ENCODE assay signal across 8 mouse cellular contexts in genomic region chr17:25427441-25427840, GRCm38 (mm10). TPM values are rescaled to one million over a fixed set of nuclear protein-coding genes. Genes with fewer than 3 reads are reported as not detected.
A peak's percentile ranks its signal among the peaks of the same experiment; 100 is the strongest.
DNase-seq lines count a peak whose midpoint lies in the region; ATAC-seq and TF ChIP-seq lines count a peak whose summit lies in the region.

No protein-coding gene starts in this region.

- H3K36me3 ChIP-seq in kidney, embryonic 14.5 days (ENCODE audit: control insufficient read depth, insufficient read depth, low read length) = no peaks in the 10 kb centered on the region
- H3K36me3 ChIP-seq in kidney, adult 2 months (ENCODE audit: control insufficient read depth, insufficient read depth, low read length) = no peaks in the 10 kb centered on the region
- no peaks in the 10 kb centered on the region for H3K36me3 ChIP-seq in stomach, embryonic 15.5 days

- no peak for TF ChIP-seq POLR2A in kidney, adult 2 months (IDR thresholded peaks at IDR 0.05; ENCODE audit: low read depth, low read length)

- no peak overlapping the region; the same call in 1 of the 2 replicates for H3K27ac ChIP-seq in kidney, embryonic 14.5 days (ENCODE audit: low read depth, low read length)
- no peak overlapping the region for H3K27ac ChIP-seq in kidney, adult 2 months (ENCODE audit: insufficient read depth, low read depth, low read length)
- H3K27ac ChIP-seq in stomach, embryonic 15.5 days = peak overlapping the region; percentile 40; the same call in 1 of the 2 replicates

- peak; percentile 68 for ATAC-seq in kidney, embryonic 14.5 days (ENCODE audit: low FRiP score, low TSS enrichment)
- ATAC-seq in stomach, embryonic 15.5 days (ENCODE audit: insufficient read depth, low FRiP score, low read depth) = peak; percentile 67; the same call in 1 of the 2 replicates

- no peaks in the 10 kb centered on the region for H3K9me3 ChIP-seq in kidney, embryonic 14.5 days (ENCODE audit: control insufficient read depth, low read length)
- no peaks in the 10 kb centered on the region for H3K9me3 ChIP-seq in stomach, embryonic 15.5 days

- TF ChIP-seq CTCF in kidney, adult 2 months (conservative IDR thresholded peaks at IDR 0.05; ENCODE audit: insufficient read depth, insufficient read length, low read depth, low read length) = no peak

- no peak overlapping the region for H3K9ac ChIP-seq in kidney, embryonic 14.5 days (ENCODE audit: low read depth, low read length)
- H3K9ac ChIP-seq in stomach, embryonic 15.5 days = no peak overlapping the region

- H3K27me3 ChIP-seq in kidney, embryonic 14.5 days (ENCODE audit: control insufficient read depth, insufficient read depth, low read length) = no peaks in the 10 kb centered on the region
- no peaks in the 10 kb centered on the region for H3K27me3 ChIP-seq in kidney, adult 2 months (replicated peaks; ENCODE audit: control insufficient read depth, insufficient read depth, low read length)
- H3K27me3 ChIP-seq in stomach, embryonic 15.5 days (replicated peaks) = peaks cover 2% of the 10 kb centered on the region; the same call in 1 of the 2 replicates

- 21% methylated on average over 10 of the region's 10 CpGs for WGBS in kidney, embryonic 14.5 days
- WGBS in kidney, adult 2 months = 31% methylated on average over 10 of the region's 10 CpGs
- WGBS in stomach, embryonic 15.5 days = 33% methylated on average over 10 of the region's 10 CpGs

- DNase-seq in kidney, adult 2 months = no peak
- peak; percentile 30 for DNase-seq in NIH3T3 (ENCODE audit: low read depth)
- DNase-seq in cerebellum, adult 9-10 months = peak; percentile 6
- DNase-seq in kidney, postnatal 4 days = peak; percentile 81 to 89
- no peak for DNase-seq in spleen, adult 12 weeks (ENCODE audit: low spot score)
- no peak for DNase-seq in spleen, postnatal 10 days (ENCODE audit: low spot score in 2 of 2)

- H3K4me2 ChIP-seq in kidney, embryonic 14.5 days (replicated peaks; ENCODE audit: low read depth, low read length) = 0 out of 2 replicates have a peak overlapping the region, but pooled peaks have one; percentile 8
- 0 out of 2 replicates have a peak overlapping the region, but pooled peaks have one; percentile 2 for H3K4me2 ChIP-seq in stomach, embryonic 15.5 days

- peaks cover 71% of the 10 kb centered on the region for H3K4me1 ChIP-seq in kidney, embryonic 14.5 days (ENCODE audit: control insufficient read depth, insufficient read depth, low read length)
- no peaks in the 10 kb centered on the region for H3K4me1 ChIP-seq in kidney, adult 2 months (ENCODE audit: control insufficient read depth, insufficient read depth, low read length)
- peaks cover 66% of the 10 kb centered on the region for H3K4me1 ChIP-seq in stomach, embryonic 15.5 days

- H3K4me3 ChIP-seq in kidney, embryonic 14.5 days (ENCODE audit: low read length) = no peak overlapping the region
- H3K4me3 ChIP-seq in kidney, adult 2 months (ENCODE audit: insufficient read depth, low read depth, low read length) = no peak overlapping the region
- H3K4me3 ChIP-seq in stomach, embryonic 15.5 days (replicated peaks) = no peak overlapping the region

RNA-seq across cellular contexts. Expression of gene Cacna1h, which starts 6.1 kb away (rescaled TPM):
- 3.0 and 4.0 TPM in 2 replicates for polyA plus RNA-seq in kidney, embryonic 14.5 days (2014; fragmentation: Nextera tagmentation; extraction: Ambion mirVana)
- polyA plus RNA-seq in kidney, adult 2 months (2012; rRNA removed) = 0.44 and 1.3 TPM in 2 replicates
- 5.1 and 5.6 TPM in 2 replicates for polyA plus RNA-seq in stomach, embryonic 15.5 days (2015; fragmentation: Nextera tagmentation; extraction: Ambion mirVana)

RNA-seq across cellular contexts. Expression of gene Tekt4, which starts 27.0 kb away (rescaled TPM):
- polyA plus RNA-seq in kidney, embryonic 14.5 days (2014; fragmentation: Nextera tagmentation; extraction: Ambion mirVana) = not detected in 2 replicates
- 0.07 and 0.08 TPM in 2 replicates for polyA plus RNA-seq in kidney, adult 2 months (2012; rRNA removed)
- polyA plus RNA-seq in stomach, embryonic 15.5 days (2015; fragmentation: Nextera tagmentation; extraction: Ambion mirVana) = 0.12 and 0.31 TPM in 2 replicates

RNA-seq across cellular contexts. Expression of gene Tpsg1, which starts 58.4 kb away (rescaled TPM):
- 0.49 TPM in 1 of 2 replicates, not detected in the other for polyA plus RNA-seq in kidney, embryonic 14.5 days (2014; fragmentation: Nextera tagmentation; extraction: Ambion mirVana)
- polyA plus RNA-seq in kidney, adult 2 months (2012; rRNA removed) = 0.12 TPM in 1 of 2 replicates, not detected in the other
- 3.5 and 4.7 TPM in 2 replicates for polyA plus RNA-seq in stomach, embryonic 15.5 days (2015; fragmentation: Nextera tagmentation; extraction: Ambion mirVana)

Comparison
In these comparisons a context has a peak if more than half of its experiments do, and no peak if none do; other contexts are left out.
1. DNase-seq: peak in NIH3T3 (single experiment), cerebellum, adult 9-10 months (single experiment) and kidney, postnatal 4 days (2 of 2); none in kidney, adult 2 months (single experiment), spleen, adult 12 weeks (single experiment) and spleen, postnatal 10 days (0 of 2).